Mouse (Mus musculus): ENCODE data around the gene Gm11569. TPM values are rescaled to one million over a fixed set of nuclear protein-coding genes. Genes with fewer than 3 reads are reported as not detected.

Gene Gm11569
- not detected for polyA plus RNA-seq (2015; fragmentation: Illumina TruSeq; extraction: RNeasy Lipid Tissue Mini Kit (QIAGEN cat#74804); ENCODE audit: insufficient read depth, low read depth, low replicate concordance)

GRCm38 (mm10) chr11:99798832-99799231 is at the start of gene Gm11569:
Gm11569 (minus strand) TSS chr11:99798932.

GRCm38 (mm10) chr11:99837966-99838365 is 39.2 kb upstream of the Gm11569 start, which contains the start of gene 2300003K06Rik:
2300003K06Rik (minus strand) TSS chr11:99838066.

DNA sequence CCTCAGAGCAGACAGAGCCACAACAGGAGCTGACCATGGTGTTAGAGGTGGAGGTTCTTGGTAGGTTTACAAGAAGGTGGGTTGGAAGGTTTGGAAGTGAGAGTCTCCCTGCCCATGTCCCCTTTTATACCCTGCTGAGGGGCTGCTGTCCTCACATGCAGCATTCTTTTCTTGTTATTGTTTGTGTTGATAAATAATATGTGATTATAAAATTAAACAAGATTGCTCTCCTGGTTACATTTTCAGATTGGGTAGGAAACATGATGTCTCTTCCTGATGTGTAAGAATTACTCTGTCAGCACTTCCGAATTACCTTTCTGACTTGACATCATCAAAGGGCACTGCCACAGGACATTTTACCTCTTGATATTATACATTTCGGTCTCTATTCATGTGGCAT is 16.8 kb upstream of the Gm11569 start, which contains the start of gene Gm11564:
Gene Gm11564 (minus strand): TSS at position 101 of the 400 bp plus-strand sequence.

GRCm38 (mm10) chr11:99809792-99810191 is 11.1 kb upstream of the Gm11569 start, which contains the start of gene Krtap4-13:
Krtap4-13 (minus strand) TSS chr11:99809892.

DNA sequence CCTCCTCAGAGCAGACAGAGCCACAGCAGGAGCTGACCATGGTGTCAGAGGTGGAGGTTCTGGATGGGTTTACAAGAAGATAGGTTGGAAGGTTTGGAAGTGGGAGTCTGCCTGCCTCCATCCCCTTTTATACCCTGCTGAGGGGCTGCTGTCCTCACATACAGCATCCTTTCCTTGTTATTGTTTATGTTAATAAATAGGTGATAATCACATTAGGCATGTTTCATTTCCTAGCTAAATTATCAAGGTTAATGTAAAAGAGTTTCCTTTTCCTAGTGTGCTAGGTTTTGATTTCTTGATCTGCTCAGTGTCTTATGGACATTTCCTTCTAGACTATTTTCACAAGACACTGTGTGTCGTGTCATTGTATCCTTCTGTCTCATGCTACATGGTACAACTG is 5.6 kb upstream of the Gm11569 start, which contains the start of gene Gm11554:
Gene Gm11554 (minus strand): TSS at position 101 of the 400 bp plus-strand sequence.

GRCm38 (mm10) chr11:99793367-99793766 is 5.4 kb downstream of the Gm11569 start, which contains the start of gene Gm11596:
Gm11596 (minus strand) TSS chr11:99793467.

GRCm38 (mm10) chr11:99784900-99785299 is 13.8 kb downstream of the Gm11569 start, which contains the start of gene Krtap4-9:
Krtap4-9 (plus strand) TSS chr11:99785200.

DNA sequence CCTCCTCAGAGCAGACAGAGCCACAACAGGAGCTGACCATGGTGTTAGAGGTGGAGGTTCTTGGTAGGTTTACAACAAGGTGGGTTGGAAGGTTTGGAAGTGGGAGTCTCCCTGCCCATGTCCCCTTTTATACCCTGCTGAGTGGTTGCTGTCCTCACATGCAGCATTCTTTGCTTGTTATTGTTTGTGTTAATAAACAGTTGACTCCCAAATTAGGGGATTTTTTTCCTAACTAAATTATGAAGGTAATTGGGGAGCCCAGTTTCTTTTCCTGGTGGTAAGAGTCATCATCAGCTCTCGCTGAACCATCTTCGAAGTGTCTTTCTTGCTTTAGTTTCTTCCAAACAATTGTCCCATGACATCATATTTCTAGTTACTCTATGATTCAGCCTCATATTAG is 18.1 kb downstream of the Gm11569 start, which contains the start of gene Krtap4-8:
Gene Krtap4-8 (minus strand): TSS at position 101 of the 400 bp plus-strand sequence.

DNA sequence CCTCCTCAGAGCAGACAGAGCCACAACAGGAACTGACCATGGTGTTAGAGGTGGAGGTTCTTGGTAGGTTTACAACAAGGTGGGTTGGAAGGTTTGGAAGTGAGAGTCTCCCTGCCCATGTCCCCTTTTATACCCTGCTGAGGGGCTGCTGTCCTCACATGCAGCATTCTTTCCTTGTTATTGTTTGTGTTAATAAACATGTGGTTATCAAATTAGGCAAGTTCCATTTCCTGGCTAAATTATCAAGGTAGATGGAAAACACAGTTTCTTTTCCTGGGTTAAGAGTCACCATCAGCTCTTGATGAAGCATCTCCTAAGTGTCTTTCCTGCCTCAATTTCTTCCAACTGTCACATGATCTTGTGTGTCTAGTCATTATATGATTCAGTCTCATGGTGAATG is 25.9 kb downstream of the Gm11569 start, which contains the start of gene Gm11595:
Gene Gm11595 (minus strand): TSS at position 101 of the 400 bp plus-strand sequence.

Other genes starting within 250 kb of the Gm11569 start
- gene Krtap3-3, start 248.1 kb downstream of the Gm11569 start, polyA plus RNA-seq (2015; fragmentation: Illumina TruSeq; extraction: RNeasy Lipid Tissue Mini Kit (QIAGEN cat#74804); ENCODE audit: insufficient read depth, low read depth, low replicate concordance) = not detected
- gene Krtap3-2, start 242.1 kb downstream of the Gm11569 start, polyA plus RNA-seq (2015; fragmentation: Illumina TruSeq; extraction: RNeasy Lipid Tissue Mini Kit (QIAGEN cat#74804); ENCODE audit: insufficient read depth, low read depth, low replicate concordance) = not detected
- not detected for gene Gm11939, start 239.5 kb downstream of the Gm11569 start, polyA plus RNA-seq (2015; fragmentation: Illumina TruSeq; extraction: RNeasy Lipid Tissue Mini Kit (QIAGEN cat#74804); ENCODE audit: insufficient read depth, low read depth, low replicate concordance)
- gene Krtap3-1, start 232.3 kb downstream of the Gm11569 start, polyA plus RNA-seq (2015; fragmentation: Illumina TruSeq; extraction: RNeasy Lipid Tissue Mini Kit (QIAGEN cat#74804); ENCODE audit: insufficient read depth, low read depth, low replicate concordance) = not detected
- gene Krtap1-5, start 217.9 kb downstream of the Gm11569 start, polyA plus RNA-seq (2015; fragmentation: Illumina TruSeq; extraction: RNeasy Lipid Tissue Mini Kit (QIAGEN cat#74804); ENCODE audit: insufficient read depth, low read depth, low replicate concordance) = not detected
- gene Krtap1-4, start 215.3 kb downstream of the Gm11569 start, polyA plus RNA-seq (2015; fragmentation: Illumina TruSeq; extraction: RNeasy Lipid Tissue Mini Kit (QIAGEN cat#74804); ENCODE audit: insufficient read depth, low read depth, low replicate concordance) = not detected
- gene Krtap1-3, start 207.6 kb downstream of the Gm11569 start, polyA plus RNA-seq (2015; fragmentation: Illumina TruSeq; extraction: RNeasy Lipid Tissue Mini Kit (QIAGEN cat#74804); ENCODE audit: insufficient read depth, low read depth, low replicate concordance) = not detected
- gene Krtap9-3, start 200.8 kb downstream of the Gm11569 start, polyA plus RNA-seq (2015; fragmentation: Illumina TruSeq; extraction: RNeasy Lipid Tissue Mini Kit (QIAGEN cat#74804); ENCODE audit: insufficient read depth, low read depth, low replicate concordance) = not detected
- not detected for gene Gm11938, start 195.6 kb downstream of the Gm11569 start, polyA plus RNA-seq (2015; fragmentation: Illumina TruSeq; extraction: RNeasy Lipid Tissue Mini Kit (QIAGEN cat#74804); ENCODE audit: insufficient read depth, low read depth, low replicate concordance)
- not detected for gene Gm11937, start 188.7 kb downstream of the Gm11569 start, polyA plus RNA-seq (2015; fragmentation: Illumina TruSeq; extraction: RNeasy Lipid Tissue Mini Kit (QIAGEN cat#74804); ENCODE audit: insufficient read depth, low read depth, low replicate concordance)
- gene Krtap2-4, start 184.1 kb downstream of the Gm11569 start, polyA plus RNA-seq (2015; fragmentation: Illumina TruSeq; extraction: RNeasy Lipid Tissue Mini Kit (QIAGEN cat#74804); ENCODE audit: insufficient read depth, low read depth, low replicate concordance) = not detected
- gene Gm11562, start 178.5 kb downstream of the Gm11569 start, polyA plus RNA-seq (2015; fragmentation: Illumina TruSeq; extraction: RNeasy Lipid Tissue Mini Kit (QIAGEN cat#74804); ENCODE audit: insufficient read depth, low read depth, low replicate concordance) = not detected
- not detected for gene Krtap4-1, start 170.7 kb downstream of the Gm11569 start, polyA plus RNA-seq (2015; fragmentation: Illumina TruSeq; extraction: RNeasy Lipid Tissue Mini Kit (QIAGEN cat#74804); ENCODE audit: insufficient read depth, low read depth, low replicate concordance)
- not detected for gene Krtap4-2, start 163.8 kb downstream of the Gm11569 start, polyA plus RNA-seq (2015; fragmentation: Illumina TruSeq; extraction: RNeasy Lipid Tissue Mini Kit (QIAGEN cat#74804); ENCODE audit: insufficient read depth, low read depth, low replicate concordance)
- not detected for gene Krtap4-7, start 154.8 kb downstream of the Gm11569 start, polyA plus RNA-seq (2015; fragmentation: Illumina TruSeq; extraction: RNeasy Lipid Tissue Mini Kit (QIAGEN cat#74804); ENCODE audit: insufficient read depth, low read depth, low replicate concordance)
- not detected for gene Gm11555, start 148.7 kb downstream of the Gm11569 start, polyA plus RNA-seq (2015; fragmentation: Illumina TruSeq; extraction: RNeasy Lipid Tissue Mini Kit (QIAGEN cat#74804); ENCODE audit: insufficient read depth, low read depth, low replicate concordance)
- gene Gm11563, start 140.0 kb downstream of the Gm11569 start, polyA plus RNA-seq (2015; fragmentation: Illumina TruSeq; extraction: RNeasy Lipid Tissue Mini Kit (QIAGEN cat#74804); ENCODE audit: insufficient read depth, low read depth, low replicate concordance) = not detected
- not detected for gene Krtap4-6, start 133.0 kb downstream of the Gm11569 start, polyA plus RNA-seq (2015; fragmentation: Illumina TruSeq; extraction: RNeasy Lipid Tissue Mini Kit (QIAGEN cat#74804); ENCODE audit: insufficient read depth, low read depth, low replicate concordance)
- gene Gm14190, start 108.2 kb downstream of the Gm11569 start, polyA plus RNA-seq (2015; fragmentation: Illumina TruSeq; extraction: RNeasy Lipid Tissue Mini Kit (QIAGEN cat#74804); ENCODE audit: insufficient read depth, low read depth, low replicate concordance) = not detected
- gene Gm14180, start 64.6 kb downstream of the Gm11569 start, polyA plus RNA-seq (2015; fragmentation: Illumina TruSeq; extraction: RNeasy Lipid Tissue Mini Kit (QIAGEN cat#74804); ENCODE audit: insufficient read depth, low read depth, low replicate concordance) = not detected
- gene Gm11595, start 26.0 kb downstream of the Gm11569 start, polyA plus RNA-seq (2015; fragmentation: Illumina TruSeq; extraction: RNeasy Lipid Tissue Mini Kit (QIAGEN cat#74804); ENCODE audit: insufficient read depth, low read depth, low replicate concordance) = not detected
- not detected for gene Krtap4-8, start 18.2 kb downstream of the Gm11569 start, polyA plus RNA-seq (2015; fragmentation: Illumina TruSeq; extraction: RNeasy Lipid Tissue Mini Kit (QIAGEN cat#74804); ENCODE audit: insufficient read depth, low read depth, low replicate concordance)
- not detected for gene Krtap4-9, start 13.7 kb downstream of the Gm11569 start, polyA plus RNA-seq (2015; fragmentation: Illumina TruSeq; extraction: RNeasy Lipid Tissue Mini Kit (QIAGEN cat#74804); ENCODE audit: insufficient read depth, low read depth, low replicate concordance)
- gene Gm11596, start 5.5 kb downstream of the Gm11569 start, polyA plus RNA-seq (2015; fragmentation: Illumina TruSeq; extraction: RNeasy Lipid Tissue Mini Kit (QIAGEN cat#74804); ENCODE audit: insufficient read depth, low read depth, low replicate concordance) = not detected
- not detected for gene Gm11554, start 5.5 kb upstream of the Gm11569 start, polyA plus RNA-seq (2015; fragmentation: Illumina TruSeq; extraction: RNeasy Lipid Tissue Mini Kit (QIAGEN cat#74804); ENCODE audit: insufficient read depth, low read depth, low replicate concordance)
- not detected for gene Krtap4-13, start 11.0 kb upstream of the Gm11569 start, polyA plus RNA-seq (2015; fragmentation: Illumina TruSeq; extraction: RNeasy Lipid Tissue Mini Kit (QIAGEN cat#74804); ENCODE audit: insufficient read depth, low read depth, low replicate concordance)
- not detected for gene Gm11564, start 16.7 kb upstream of the Gm11569 start, polyA plus RNA-seq (2015; fragmentation: Illumina TruSeq; extraction: RNeasy Lipid Tissue Mini Kit (QIAGEN cat#74804); ENCODE audit: insufficient read depth, low read depth, low replicate concordance)
- gene 2300003K06Rik, start 39.1 kb upstream of the Gm11569 start, polyA plus RNA-seq (2015; fragmentation: Illumina TruSeq; extraction: RNeasy Lipid Tissue Mini Kit (QIAGEN cat#74804); ENCODE audit: insufficient read depth, low read depth, low replicate concordance) = not detected
- gene Krtap4-16, start 52.7 kb upstream of the Gm11569 start, polyA plus RNA-seq (2015; fragmentation: Illumina TruSeq; extraction: RNeasy Lipid Tissue Mini Kit (QIAGEN cat#74804); ENCODE audit: insufficient read depth, low read depth, low replicate concordance) = not detected
- gene Gm11568, start 59.0 kb upstream of the Gm11569 start, polyA plus RNA-seq (2015; fragmentation: Illumina TruSeq; extraction: RNeasy Lipid Tissue Mini Kit (QIAGEN cat#74804); ENCODE audit: insufficient read depth, low read depth, low replicate concordance) = not detected
- not detected for gene Gm11559, start 65.5 kb upstream of the Gm11569 start, polyA plus RNA-seq (2015; fragmentation: Illumina TruSeq; extraction: RNeasy Lipid Tissue Mini Kit (QIAGEN cat#74804); ENCODE audit: insufficient read depth, low read depth, low replicate concordance)
- gene Krtap9-1, start 74.5 kb upstream of the Gm11569 start, polyA plus RNA-seq (2015; fragmentation: Illumina TruSeq; extraction: RNeasy Lipid Tissue Mini Kit (QIAGEN cat#74804); ENCODE audit: insufficient read depth, low read depth, low replicate concordance) = not detected
- gene Gm11567, start 80.3 kb upstream of the Gm11569 start, polyA plus RNA-seq (2015; fragmentation: Illumina TruSeq; extraction: RNeasy Lipid Tissue Mini Kit (QIAGEN cat#74804); ENCODE audit: insufficient read depth, low read depth, low replicate concordance) = not detected
- gene Krtap31-1, start 109.0 kb upstream of the Gm11569 start, polyA plus RNA-seq (2015; fragmentation: Illumina TruSeq; extraction: RNeasy Lipid Tissue Mini Kit (QIAGEN cat#74804); ENCODE audit: insufficient read depth, low read depth, low replicate concordance) = not detected
- not detected for gene Gm11565, start 115.8 kb upstream of the Gm11569 start, polyA plus RNA-seq (2015; fragmentation: Illumina TruSeq; extraction: RNeasy Lipid Tissue Mini Kit (QIAGEN cat#74804); ENCODE audit: insufficient read depth, low read depth, low replicate concordance)
- gene Krtap31-2, start 137.4 kb upstream of the Gm11569 start, polyA plus RNA-seq (2015; fragmentation: Illumina TruSeq; extraction: RNeasy Lipid Tissue Mini Kit (QIAGEN cat#74804); ENCODE audit: insufficient read depth, low read depth, low replicate concordance) = not detected
- gene Krtap9-5, start 149.5 kb upstream of the Gm11569 start, polyA plus RNA-seq (2015; fragmentation: Illumina TruSeq; extraction: RNeasy Lipid Tissue Mini Kit (QIAGEN cat#74804); ENCODE audit: insufficient read depth, low read depth, low replicate concordance) = not detected
- not detected for gene Krtap29-1, start 180.1 kb upstream of the Gm11569 start, polyA plus RNA-seq (2015; fragmentation: Illumina TruSeq; extraction: RNeasy Lipid Tissue Mini Kit (QIAGEN cat#74804); ENCODE audit: insufficient read depth, low read depth, low replicate concordance)
- not detected for gene Krtap16-1, start 187.7 kb upstream of the Gm11569 start, polyA plus RNA-seq (2015; fragmentation: Illumina TruSeq; extraction: RNeasy Lipid Tissue Mini Kit (QIAGEN cat#74804); ENCODE audit: insufficient read depth, low read depth, low replicate concordance)
- not detected for gene Krtap17-1, start 195.1 kb upstream of the Gm11569 start, polyA plus RNA-seq (2015; fragmentation: Illumina TruSeq; extraction: RNeasy Lipid Tissue Mini Kit (QIAGEN cat#74804); ENCODE audit: insufficient read depth, low read depth, low replicate concordance)
- gene Krt33a, start 217.3 kb upstream of the Gm11569 start, polyA plus RNA-seq (2015; fragmentation: Illumina TruSeq; extraction: RNeasy Lipid Tissue Mini Kit (QIAGEN cat#74804); ENCODE audit: insufficient read depth, low read depth, low replicate concordance) = not detected
- not detected for gene Krt33b, start 230.9 kb upstream of the Gm11569 start, polyA plus RNA-seq (2015; fragmentation: Illumina TruSeq; extraction: RNeasy Lipid Tissue Mini Kit (QIAGEN cat#74804); ENCODE audit: insufficient read depth, low read depth, low replicate concordance)
- gene Krt34, start 242.6 kb upstream of the Gm11569 start, polyA plus RNA-seq (2015; fragmentation: Illumina TruSeq; extraction: RNeasy Lipid Tissue Mini Kit (QIAGEN cat#74804); ENCODE audit: insufficient read depth, low read depth, low replicate concordance) = not detected

Measured in pancreas, adult 10 weeks (tissue).